Mouse (Mus musculus) lung, postnatal 36 days (tissue): Measurements from ENCODE around the gene Myo18b.
A peak's percentile ranks its signal among the peaks of the same experiment; 100 is the strongest.

Source experiments
- DNase-seq: peaks from one replicate; pipeline ENCODE4 v3.0.0; 2022; ENCODE audit warnings: mixed read lengths

Myo18b gene

DNA sequence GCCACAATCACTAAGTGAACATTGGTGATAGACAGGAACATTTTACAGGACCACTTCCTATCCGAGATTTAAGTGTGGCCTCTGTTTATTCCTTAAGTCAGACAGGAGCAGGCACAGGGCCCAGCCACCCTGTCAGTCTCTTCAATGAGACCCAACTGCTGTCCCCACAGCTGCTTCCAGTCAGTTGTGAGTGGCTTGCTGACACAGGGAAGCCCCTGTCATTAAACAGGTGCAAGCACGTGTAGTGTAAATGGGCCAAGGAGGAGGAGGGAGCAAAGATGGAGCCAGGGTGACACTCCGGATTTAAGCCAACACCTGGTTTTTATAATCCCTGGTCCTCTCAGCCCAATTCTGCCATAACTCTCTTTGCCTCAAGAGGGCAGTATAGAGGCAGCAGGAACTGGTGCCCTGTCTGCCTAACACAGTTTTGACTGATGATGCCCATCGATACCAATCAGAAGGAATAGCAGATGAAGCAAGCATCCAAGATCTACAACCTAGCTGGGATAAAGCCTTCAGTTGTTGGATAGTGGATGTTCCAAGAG is 19.2 kb downstream of the Myo18b start:
- peak; percentile 68 for DNase-seq

DNA sequence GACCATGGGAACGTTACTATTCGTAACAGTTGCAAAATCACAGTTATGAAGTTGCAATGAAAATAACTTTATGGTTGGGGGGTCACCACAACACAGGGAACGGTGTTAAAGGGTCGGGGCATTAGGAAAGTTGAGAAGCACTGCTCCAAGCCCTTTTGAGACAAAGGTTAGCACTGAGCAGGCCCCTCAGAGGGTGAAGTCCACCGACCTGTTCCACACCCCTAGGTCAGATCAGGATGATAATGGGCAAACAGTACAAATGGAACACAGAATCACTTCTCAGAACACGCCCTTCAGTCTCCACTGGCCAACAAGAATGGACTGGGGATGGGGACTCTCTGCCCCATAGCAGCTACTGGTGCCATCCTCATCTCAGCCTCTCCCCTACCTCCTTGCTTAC is 23.2 kb downstream of the Myo18b start:
- DNase-seq = no peak

DNA sequence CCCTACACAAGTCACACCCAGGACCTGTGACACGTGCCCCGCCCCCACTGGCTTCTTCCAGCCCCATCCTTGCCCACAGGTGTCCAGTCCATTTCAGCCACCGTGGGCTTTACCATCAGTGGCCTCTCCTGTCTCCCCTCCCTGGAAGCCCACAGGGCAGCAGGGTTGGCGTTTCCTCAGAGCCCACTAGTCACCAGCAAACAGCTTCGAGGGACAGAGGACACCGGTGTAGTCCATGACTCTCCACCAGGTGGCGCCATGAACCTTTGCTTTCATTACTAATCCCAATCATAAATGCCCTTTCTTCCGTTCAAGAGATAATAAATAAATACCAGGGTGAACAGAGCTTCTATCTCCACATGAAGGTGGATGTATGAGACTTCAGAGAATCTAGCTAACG is 25.4 kb downstream of the Myo18b start:
- DNase-seq = peak; percentile 81

DNA sequence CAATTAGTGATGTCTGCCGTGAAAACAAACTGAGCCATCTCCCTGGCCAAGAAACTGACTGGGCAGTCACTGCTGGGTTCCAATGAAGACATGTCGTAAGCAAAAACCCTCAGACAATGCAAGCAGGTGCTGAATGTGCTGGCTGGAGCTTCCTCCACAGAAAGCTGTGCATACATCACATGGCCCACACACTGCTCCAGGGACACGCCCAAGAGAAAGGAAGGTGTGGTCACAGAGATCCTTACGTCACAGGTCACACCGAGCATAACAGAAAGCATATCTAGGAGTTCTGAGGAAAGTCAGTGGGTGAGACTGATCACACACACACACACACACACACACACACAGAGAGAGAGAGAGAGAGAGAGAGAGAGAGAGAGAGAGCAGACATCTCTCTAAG is 27.5 kb downstream of the Myo18b start:
- no peak for DNase-seq

DNA sequence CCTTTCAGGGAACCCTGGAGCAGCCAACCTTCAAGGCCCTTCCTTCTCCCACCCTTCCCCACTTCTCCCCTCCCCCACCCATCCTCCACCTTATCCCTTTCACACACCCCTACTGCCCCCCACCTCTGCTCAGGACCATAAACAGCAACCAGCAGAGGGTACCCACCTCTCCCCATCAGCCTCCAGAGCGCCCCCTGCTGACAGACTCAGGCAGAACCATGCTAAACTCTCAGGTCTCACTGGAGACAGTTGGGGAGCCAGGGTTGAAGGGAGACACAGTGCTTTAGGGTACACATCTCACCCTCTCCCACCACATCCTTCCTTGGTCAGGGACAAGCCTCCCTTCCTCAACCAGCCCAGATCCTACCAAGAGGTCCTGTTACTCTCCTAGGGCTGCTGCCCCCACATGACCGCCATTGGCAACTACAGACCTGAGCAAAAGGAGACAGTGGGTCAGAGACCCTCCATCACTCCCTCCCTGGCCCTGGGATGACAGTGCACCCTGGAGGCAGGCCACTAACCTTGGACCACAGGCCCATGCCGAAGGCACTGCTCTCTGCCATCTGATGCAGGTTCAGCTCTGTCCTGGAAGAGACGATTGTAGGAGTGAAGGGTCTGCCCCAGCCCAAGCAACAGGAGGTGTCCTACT is 31.3 kb downstream of the Myo18b start:
- DNase-seq = peak; percentile 46

DNA sequence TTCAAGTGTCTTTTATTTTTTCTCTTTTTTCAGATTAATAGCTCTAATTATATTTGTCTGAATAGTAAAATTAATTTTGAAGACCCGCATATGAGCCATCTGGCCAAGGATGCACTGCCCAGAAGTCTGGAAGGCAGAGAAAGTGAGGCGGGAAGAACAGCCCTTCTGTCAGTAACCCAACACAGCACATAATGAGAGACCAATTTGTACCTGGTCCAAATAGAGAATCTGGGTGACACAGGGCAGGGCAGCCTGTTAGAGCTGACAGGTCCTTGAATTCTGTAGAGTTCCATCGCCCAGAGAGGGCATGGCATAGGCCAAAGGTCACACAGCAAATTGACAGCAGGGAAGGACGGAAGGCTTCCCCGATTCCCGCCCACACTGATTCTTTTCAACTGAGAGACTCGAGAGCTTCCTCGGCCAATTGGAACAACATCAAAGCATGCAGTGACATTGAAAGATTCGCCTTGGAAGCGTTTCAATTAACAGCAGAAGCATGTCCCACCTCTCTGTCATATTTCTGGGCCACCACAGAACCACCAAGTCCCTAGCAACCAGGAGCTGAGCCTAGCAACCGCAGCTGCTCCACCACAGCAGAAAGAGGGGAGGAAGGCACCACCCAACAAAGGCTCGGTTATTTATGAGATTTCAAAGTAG is 36.7 kb downstream of the Myo18b start:
- DNase-seq = peak; percentile 26

DNA sequence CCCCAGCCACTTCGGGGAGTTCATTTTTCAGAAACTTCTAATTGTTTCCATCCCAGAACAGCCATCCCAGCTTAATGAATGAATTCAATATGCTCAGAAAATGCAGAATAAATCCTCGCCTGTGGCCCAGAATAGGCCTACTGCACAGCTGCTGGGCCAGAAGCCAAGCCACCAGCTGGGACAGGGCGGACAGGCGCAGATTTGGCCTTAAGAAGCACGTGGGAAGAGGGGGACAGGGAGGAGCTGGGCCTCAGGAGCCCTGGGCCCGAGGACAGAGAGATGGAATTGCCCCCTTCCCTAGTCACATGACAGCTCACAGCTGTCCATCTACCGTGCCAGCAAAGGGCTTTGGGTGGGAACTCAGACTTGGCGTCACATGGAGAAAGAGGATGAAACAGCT is 43.0 kb downstream of the Myo18b start:
- peak; percentile 62 for DNase-seq

DNA sequence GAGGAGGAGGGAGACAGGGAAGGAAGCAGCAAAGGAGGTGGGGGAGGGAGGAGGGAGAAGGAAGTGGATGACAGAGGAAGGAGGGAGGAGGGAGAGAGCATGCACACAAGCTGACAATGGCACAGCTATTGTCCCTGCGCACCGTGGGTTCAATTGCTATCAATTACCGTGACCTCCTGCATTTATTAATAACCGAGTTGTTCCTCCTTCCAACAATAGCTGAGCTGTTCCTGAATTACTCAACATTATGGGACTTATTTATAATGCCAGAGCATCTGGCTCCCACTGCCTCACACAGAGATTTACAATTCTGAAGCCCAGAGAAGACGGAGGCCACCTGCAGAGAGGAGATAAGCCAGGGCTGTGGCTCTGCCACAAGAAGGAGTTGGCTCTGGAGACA is 44.8 kb downstream of the Myo18b start:
- no peak for DNase-seq

DNA sequence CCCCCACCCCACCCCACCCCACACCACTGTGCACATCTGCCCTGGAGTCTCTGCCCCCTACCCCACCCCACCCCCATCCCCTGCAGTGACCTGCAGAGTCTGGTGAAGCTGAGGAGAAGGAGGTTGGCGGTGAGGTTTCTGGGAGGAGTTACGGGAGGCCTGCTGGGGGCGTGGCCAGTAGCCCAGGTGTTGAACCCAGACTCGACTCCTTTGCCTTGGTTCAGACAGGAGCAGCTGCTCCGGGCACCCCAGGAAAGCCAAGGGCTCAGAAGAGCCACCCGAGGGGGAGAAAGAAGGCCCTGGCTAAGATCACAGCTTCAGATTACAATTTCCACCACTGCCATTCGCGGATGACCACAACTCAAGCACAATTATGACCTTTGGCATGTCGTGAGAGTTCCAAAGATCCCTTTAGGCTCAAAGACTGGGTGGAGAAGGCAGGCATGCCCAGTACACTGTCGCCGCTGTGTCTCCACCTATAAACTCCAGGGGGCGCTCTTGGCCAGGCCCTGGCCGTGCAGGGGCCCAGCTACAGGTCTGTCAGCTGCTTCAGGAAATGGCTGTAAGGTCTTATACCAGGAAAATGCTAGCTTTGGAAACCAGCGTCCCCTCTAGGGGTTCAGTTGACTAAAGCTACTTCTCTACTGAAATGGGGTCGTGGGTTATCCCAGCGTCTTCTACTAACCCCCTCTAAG is 47.4 kb downstream of the Myo18b start:
- peak; percentile 43 for DNase-seq

DNA sequence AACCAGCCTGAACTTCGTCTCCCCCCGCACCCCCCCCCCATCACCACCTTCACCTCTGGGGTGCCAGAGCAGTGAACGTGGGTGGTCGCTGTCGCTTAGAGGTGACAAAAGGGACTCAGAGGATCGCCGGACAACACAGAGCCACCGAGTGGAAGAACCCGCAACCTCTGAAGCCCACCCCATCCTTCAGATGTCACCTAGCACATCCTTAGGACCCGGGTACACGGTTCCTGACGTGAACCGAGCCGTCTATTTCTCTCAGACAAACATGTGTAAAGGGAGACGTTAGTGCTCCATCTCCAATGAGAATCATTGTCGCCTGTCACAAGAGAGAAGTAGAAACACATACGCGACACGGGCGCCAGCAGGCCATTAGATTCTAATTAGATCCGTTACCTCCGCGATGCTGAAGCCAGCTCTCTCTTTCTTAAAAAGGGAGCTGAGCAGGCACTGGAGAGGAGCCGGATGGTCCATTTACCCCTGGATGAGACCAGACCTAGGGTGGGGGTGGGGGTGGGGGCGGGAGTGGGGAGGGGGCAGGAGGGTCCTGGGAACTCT is 48.1 kb downstream of the Myo18b start:
- DNase-seq = no peak

DNA sequence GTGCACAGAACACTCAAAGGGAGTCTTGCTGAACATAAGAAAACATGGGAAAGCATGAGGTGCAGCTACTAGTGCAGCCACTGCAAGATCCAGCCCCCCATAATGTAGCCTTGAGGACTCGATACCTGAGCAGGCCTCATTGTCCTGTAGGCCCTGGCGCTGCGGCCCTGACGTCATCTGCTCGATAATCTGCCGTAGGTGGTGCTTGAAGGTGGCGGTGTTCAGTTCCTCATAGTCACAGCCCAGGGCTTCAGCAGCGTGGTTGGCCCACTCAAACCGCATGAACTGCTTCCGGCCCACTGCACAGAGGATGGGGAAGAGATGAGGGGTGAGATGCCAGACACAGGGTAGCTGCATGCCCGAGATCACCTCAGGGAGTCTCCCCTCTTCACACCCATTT is 50.0 kb downstream of the Myo18b start:
- no peak for DNase-seq

DNA sequence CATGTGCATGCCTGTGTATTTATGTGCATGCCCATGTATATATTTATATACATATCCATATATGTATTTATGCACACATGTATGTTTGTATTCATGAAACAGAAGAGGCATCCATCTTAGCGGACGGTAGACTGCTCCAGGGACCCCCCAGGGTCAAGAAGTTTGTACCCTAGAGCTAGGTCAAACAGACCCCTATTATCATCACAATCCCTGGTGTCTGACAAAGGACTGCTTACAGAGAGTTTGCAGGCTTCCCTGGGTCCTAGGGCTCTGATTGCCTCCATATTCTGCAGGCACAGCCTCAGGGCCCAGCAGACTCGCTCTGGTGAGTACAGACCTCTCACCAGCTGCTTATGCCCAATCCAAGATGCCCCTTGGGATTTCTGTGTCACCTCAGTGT is 51.7 kb downstream of the Myo18b start:
- no peak for DNase-seq

DNA sequence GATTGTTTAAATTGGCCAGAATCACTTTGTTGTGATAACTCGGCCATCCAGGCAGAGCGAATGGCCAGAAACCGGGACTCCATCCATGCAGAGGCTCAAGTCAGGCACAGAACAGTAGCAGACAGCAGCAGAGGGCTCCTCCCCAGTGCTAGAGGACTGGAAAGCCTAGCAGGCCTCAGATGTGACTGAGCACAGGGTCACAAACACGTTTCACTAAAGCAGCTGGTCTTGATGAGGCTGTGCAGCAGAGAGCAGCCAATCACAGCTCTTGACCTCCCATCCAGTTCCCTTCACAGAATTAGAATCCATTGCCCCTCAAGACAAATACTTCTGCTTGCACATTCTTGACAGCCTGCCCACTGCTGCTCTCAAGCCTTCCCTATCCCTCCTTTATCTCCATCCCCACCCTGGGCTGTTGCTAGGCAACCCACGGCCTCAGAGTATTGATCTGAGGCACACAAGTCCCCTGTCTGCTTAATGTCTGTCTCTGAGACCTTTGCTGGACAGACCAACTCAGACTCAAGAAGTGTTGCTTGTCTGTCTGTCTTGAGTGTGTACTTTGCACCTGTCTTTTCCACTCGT is 52.4 kb downstream of the Myo18b start:
- DNase-seq = no peak

DNA sequence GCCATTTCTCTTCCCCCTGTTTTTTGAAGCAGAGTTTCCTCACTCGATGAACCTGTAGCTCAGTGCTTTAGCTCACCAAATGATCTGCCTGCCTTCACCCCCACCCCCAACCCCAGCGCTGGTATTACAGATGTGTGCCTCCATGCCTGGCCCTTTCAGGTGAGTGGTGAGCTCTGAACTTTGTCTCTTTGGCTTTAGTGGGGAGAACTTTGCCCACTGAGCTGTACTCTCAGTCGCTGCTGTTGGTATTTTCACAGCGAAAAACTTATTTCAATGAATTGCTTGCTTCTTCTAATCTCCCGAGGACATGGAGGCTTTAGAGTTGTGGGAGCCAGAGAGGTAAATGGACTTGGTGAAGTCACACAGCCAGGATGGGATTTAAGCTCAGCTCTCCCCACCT is 53.5 kb downstream of the Myo18b start:
- no peak for DNase-seq

DNA sequence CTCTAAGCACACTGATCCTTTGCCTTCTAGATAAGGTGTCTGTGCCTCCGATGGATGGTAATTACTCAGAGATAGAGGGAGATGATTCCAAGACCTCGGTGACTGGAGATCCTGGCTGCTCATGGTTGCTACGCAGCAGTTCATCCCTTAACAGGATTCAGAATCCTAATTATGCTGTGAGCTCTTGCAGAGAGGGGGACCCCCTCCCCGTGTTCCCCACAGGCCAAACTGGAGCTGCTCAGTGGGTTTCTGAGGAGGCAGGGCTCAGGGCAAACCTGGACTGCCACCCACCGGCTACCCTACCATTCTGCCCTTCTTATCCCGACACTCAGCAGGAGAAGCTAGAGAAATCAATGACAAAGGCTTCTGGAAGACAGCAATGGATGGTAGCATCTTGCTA is 54.3 kb downstream of the Myo18b start:
- no peak for DNase-seq

DNA sequence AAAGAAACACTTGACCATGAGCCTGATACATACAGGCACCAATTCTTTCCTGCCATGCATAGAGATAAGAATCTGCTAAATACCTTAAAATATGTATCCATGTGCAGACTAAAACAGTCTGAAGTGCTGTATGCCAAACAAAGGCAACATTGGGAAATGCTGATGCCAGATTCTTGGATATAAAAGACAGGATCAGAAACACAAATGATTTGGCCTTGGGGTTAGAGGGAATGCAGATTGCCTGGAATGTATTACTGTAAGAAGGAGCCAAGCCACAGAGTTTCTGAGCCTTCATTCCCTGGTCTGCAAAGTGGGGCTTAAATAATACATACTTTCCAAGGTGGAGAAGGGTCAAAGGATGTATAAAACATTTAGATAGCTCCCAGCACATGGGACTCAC is 61.3 kb downstream of the Myo18b start:
- DNase-seq = no peak

DNA sequence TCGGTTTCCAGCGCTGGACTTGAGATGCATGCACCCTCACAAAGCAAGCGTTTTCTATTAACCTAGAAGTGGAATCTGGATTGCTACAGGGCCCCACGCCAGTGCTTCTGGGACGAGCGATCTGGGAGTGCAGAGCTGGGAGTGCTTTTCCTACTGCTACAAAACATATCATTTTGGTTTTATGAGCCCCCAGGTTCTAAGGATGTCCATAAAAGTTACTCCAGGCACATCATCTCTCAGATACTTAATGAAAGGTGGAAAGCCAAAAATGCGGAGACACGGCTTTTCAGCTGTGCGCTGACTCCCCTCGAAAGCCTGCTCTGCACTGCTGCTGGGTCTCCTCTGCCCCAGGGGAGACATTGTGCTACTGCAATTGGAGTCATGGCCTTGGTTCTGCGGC is 62.3 kb downstream of the Myo18b start:
- DNase-seq = no peak

DNA sequence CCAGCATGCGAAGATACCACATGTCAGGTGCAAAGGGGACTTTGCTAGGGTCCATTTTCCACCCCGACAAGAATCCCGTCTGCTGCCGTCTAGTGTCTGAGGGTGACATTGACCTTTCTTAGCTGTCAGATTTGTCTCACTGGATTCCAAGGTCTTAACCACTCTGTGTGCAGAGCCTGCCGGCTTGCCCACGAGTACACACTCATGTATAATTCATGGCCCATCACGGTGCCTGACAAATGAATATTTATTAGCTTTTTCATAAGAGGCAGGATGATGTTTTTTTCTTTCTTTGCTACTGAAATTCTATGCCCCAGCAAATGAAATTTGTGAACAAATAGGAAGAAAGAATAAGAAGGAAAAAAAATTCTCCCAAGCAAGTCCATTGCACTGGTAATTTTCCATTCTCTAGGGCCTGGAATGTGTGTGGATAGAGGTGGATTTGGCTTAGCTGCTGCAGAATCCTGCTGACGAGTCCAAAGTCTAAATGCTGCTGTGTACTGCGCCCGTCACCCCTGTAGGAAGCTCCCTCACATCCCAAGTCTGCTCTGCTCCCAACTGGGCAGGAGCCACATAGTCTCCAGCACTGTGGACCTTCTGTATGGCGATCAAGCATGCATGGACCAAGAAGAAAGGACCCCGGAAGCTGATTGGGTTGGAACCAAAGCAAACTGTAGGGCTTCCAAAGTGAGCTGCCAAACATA is 70.9 kb downstream of the Myo18b start:
- no peak for DNase-seq

DNA sequence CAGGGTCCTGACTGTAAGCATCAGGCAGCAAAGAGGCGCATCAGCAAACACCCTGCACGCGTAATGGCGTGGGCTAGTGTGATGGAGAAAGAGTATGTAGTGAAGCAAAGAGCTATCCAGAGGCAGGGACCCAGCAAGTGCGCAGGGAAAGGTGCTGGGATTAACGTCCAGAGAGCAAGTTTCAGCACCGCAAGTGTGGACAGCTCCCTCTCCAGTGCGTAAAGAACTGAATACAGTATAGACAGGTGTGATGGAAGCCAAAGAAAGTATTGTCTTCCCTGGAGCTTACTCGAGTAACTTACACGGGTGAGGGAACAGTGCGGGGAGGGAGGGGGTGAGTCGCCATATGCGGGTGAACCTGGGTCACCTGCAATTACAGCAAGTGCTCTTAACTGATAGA is 71.8 kb downstream of the Myo18b start:
- peak; percentile 42 for DNase-seq

DNA sequence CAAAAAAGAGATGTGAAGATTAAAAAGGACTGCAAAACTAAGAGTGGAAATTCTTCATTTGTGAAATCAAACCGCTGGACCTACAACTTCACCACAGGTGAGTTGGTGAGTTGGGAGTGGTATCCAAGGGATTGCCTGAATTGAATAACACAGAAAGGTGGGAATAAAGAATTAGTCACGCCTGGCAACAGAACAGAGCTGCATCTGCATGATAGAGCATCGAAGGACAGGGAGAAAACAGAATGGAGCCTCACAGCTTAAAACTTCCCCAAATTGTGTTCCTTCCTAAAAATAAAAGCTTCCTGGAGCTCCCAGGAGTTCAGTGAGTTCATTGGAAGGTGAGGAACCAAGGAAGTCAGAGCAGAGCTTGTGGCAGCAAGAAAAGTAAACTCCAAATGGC is 73.7 kb downstream of the Myo18b start:
- no peak for DNase-seq

DNA sequence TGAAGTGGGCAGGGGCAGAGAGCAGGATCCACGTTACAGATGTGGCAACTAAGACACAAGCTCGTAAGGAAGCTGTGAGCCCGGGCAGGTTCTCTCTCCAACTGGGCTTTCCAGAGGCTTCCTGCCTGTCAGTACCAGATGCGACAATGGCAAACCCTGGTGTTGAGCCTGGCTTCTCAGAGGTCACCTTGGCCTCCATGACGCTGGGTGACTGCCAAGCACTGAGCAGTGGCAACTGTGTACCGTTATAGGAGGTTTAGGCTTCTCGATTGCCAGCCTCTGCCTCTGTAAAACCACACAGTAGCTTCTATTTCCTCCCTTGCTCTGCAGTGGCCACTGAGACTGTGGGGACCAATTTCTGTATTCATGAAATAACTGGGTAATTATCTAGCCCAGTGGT is 81.1 kb downstream of the Myo18b start:
- no peak for DNase-seq

DNA sequence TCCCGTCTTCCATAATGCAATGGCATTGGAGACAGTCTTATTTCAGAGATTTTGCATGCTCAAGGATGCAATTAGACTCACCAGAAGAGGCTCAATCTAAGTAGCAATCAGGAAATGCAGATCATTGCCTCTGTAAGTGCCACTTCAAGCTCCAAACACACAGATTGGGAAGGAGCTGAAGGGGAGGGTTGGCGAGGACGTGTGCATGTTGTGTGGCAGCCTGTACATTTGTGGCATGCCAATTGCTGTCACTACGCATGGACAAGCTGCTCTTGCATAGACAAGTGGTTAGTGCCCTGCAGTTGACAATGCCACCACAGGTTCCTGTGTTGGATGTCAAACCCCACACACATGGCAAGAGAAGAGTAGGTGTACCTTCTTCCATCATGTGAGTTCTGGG is 88.5 kb downstream of the Myo18b start:
- DNase-seq = no peak

DNA sequence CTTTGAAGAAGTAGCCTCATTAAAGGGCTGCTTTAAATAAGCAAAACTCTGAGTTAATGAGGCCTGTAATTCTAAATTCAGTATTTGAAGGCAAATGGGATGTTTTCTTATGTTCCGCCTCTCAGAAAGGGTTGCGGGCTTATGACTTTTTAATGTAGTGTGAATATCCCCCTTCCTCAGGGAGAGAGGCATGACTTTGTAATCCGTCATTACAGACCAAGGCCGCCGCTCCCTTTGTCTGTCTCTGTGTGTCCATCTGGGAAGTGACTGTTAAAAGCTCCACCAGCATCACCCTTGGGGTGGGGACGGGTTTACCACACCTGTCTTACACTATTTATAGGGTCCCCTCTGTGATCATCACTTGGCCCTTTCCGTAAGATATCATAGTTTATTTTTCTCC is 100.1 kb downstream of the Myo18b start:
- no peak for DNase-seq
